ENCODE assay signal across 8 mouse cellular contexts in genomic region chr4:132532981-132533916, GRCm38 (mm10). TPM values are rescaled to one million over a fixed set of nuclear protein-coding genes. Genes with fewer than 3 reads are reported as not detected.
DNase-seq lines count a peak whose midpoint lies in the region; ATAC-seq and TF ChIP-seq lines count a peak whose summit lies in the region.

Gene Atpif1, minus strand, starts transcription at chr4:132533659.

- peak; percentile 85 to 87 for DNase-seq in B cell, adult 2 months
- DNase-seq in heart, embryonic 10.5 days (ENCODE audit: low spot score), result peak; percentile 97
- peak; percentile 91 for DNase-seq in liver, embryonic 11.5 days (ENCODE audit: low spot score)
- DNase-seq in natural killer cell, adult 2 months (ENCODE audit: low spot score in 2 of 2), result peak; percentile 79 to 85

- peak within 1 kb of the TSS; percentile 78 for H3K4me3 ChIP-seq in bone marrow macrophage, adult 2 months (ENCODE audit: insufficient read depth, low read length)
- H3K4me3 ChIP-seq in embryonic fibroblast, embryonic 13.5 days (ENCODE audit: insufficient read depth, low read length), result peak within 1 kb of the TSS; percentile 88
- H3K4me3 ChIP-seq in heart, embryonic 10.5 days, result peak within 1 kb of the TSS; percentile 88
- peak within 1 kb of the TSS; percentile 68 for H3K4me3 ChIP-seq in kidney, embryonic 15.5 days (replicated peaks)
- H3K4me3 ChIP-seq in liver, embryonic 11.5 days (ENCODE audit: low read depth, low read length), result peak within 1 kb of the TSS; percentile 92
- H3K4me3 ChIP-seq in stomach, embryonic 15.5 days (replicated peaks), result peak within 1 kb of the TSS; percentile 60

- H3K36me3 ChIP-seq in heart, embryonic 10.5 days, result peaks cover 29% of the 10 kb centered on the region
- peaks cover 43% of the 10 kb centered on the region for H3K36me3 ChIP-seq in kidney, embryonic 15.5 days
- H3K36me3 ChIP-seq in liver, embryonic 11.5 days (ENCODE audit: control insufficient read depth, insufficient read depth, low read length), result peaks cover 17% of the 10 kb centered on the region
- H3K36me3 ChIP-seq in stomach, embryonic 15.5 days, result peaks cover 11% of the 10 kb centered on the region; the same call in 1 of the 2 replicates

- WGBS in heart, embryonic 10.5 days, result under 1% methylated on average over 63 of the region's 63 CpGs
- under 1% methylated on average over 63 of the region's 63 CpGs for WGBS in kidney, embryonic 15.5 days
- WGBS in liver, embryonic 11.5 days, result under 1% methylated on average over 63 of the region's 63 CpGs
- WGBS in stomach, embryonic 15.5 days, result under 1% methylated on average over 63 of the region's 63 CpGs

- H3K27me3 ChIP-seq in heart, embryonic 10.5 days (ENCODE audit: insufficient read depth, poor library complexity, severe bottlenecking), result no peaks in the 10 kb centered on the region
- no peaks in the 10 kb centered on the region for H3K27me3 ChIP-seq in kidney, embryonic 15.5 days
- H3K27me3 ChIP-seq in liver, embryonic 11.5 days (replicated peaks; ENCODE audit: control insufficient read depth, insufficient read depth, low read length), result no peaks in the 10 kb centered on the region
- no peaks in the 10 kb centered on the region for H3K27me3 ChIP-seq in stomach, embryonic 15.5 days (replicated peaks)

- peak; percentile 86 for ATAC-seq in kidney, embryonic 15.5 days (replicated peaks; ENCODE audit: low FRiP score)
- peak; percentile 72 for ATAC-seq in liver, embryonic 11.5 days (replicated peaks; ENCODE audit: low FRiP score)
- peak; percentile 86 for ATAC-seq in stomach, embryonic 15.5 days (ENCODE audit: insufficient read depth, low FRiP score, low read depth)

- H3K9ac ChIP-seq in kidney, embryonic 15.5 days, result peak within 1 kb of the TSS; percentile 86
- H3K9ac ChIP-seq in liver, embryonic 11.5 days (ENCODE audit: low read depth, low read length), result peak within 1 kb of the TSS; percentile 99
- H3K9ac ChIP-seq in stomach, embryonic 15.5 days, result peak within 1 kb of the TSS; percentile 62

- 0 out of 2 replicates have a peak, but pooled peaks have one; percentile 7 for TF ChIP-seq CTCF in bone marrow macrophage, adult 2 months (IDR thresholded peaks at IDR 0.05; ENCODE audit: low read depth, low read length)
- TF ChIP-seq CTCF in embryonic fibroblast, embryonic 13.5 days (IDR thresholded peaks at IDR 0.05; ENCODE audit: borderline replicate concordance, insufficient read depth, low read length), result no peak

- peak within 1 kb of the TSS; percentile 83 for H3K27ac ChIP-seq in bone marrow macrophage, adult 2 months (ENCODE audit: insufficient read depth, low read depth, low read length)
- peak within 1 kb of the TSS; percentile 60 for H3K27ac ChIP-seq in embryonic fibroblast, embryonic 13.5 days (ENCODE audit: insufficient read depth, low read length)
- H3K27ac ChIP-seq in heart, embryonic 10.5 days, result peak within 1 kb of the TSS; percentile 95
- H3K27ac ChIP-seq in kidney, embryonic 15.5 days, result peak within 1 kb of the TSS; percentile 96
- H3K27ac ChIP-seq in liver, embryonic 11.5 days (ENCODE audit: low read depth, low read length), result peak within 1 kb of the TSS; percentile 99
- peak within 1 kb of the TSS; percentile 95 for H3K27ac ChIP-seq in stomach, embryonic 15.5 days

- peaks cover 43% of the 10 kb centered on the region for H3K4me1 ChIP-seq in bone marrow macrophage, adult 2 months (ENCODE audit: control insufficient read depth, insufficient read depth, low read length)
- H3K4me1 ChIP-seq in embryonic fibroblast, embryonic 13.5 days (ENCODE audit: control insufficient read depth, insufficient read depth, low read length), result no peaks in the 10 kb centered on the region; the same call in 1 of the 2 replicates
- H3K4me1 ChIP-seq in heart, embryonic 10.5 days, result peaks cover 23% of the 10 kb centered on the region; the same call in 1 of the 2 replicates
- peaks cover 45% of the 10 kb centered on the region for H3K4me1 ChIP-seq in kidney, embryonic 15.5 days
- peaks cover 56% of the 10 kb centered on the region for H3K4me1 ChIP-seq in liver, embryonic 11.5 days (replicated peaks; ENCODE audit: control insufficient read depth, insufficient read depth, low read length)
- peaks cover 12% of the 10 kb centered on the region for H3K4me1 ChIP-seq in stomach, embryonic 15.5 days

- no peaks in the 10 kb centered on the region for H3K9me3 ChIP-seq in heart, embryonic 10.5 days
- H3K9me3 ChIP-seq in kidney, embryonic 15.5 days (replicated peaks), result no peaks in the 10 kb centered on the region
- H3K9me3 ChIP-seq in liver, embryonic 11.5 days (ENCODE audit: control insufficient read depth, low read length), result no peaks in the 10 kb centered on the region
- H3K9me3 ChIP-seq in stomach, embryonic 15.5 days, result no peaks in the 10 kb centered on the region

- TF ChIP-seq POLR2A in bone marrow macrophage, adult 2 months (IDR thresholded peaks at IDR 0.05; ENCODE audit: borderline replicate concordance, low read depth, low read length), result peak; percentile 39; the same call in 1 of the 2 replicates
- peak; percentile 94 for TF ChIP-seq POLR2A in embryonic fibroblast, embryonic 13.5 days (IDR thresholded peaks at IDR 0.05; ENCODE audit: low read depth, low read length)

- H3K4me2 ChIP-seq in kidney, embryonic 15.5 days, result peak within 1 kb of the TSS; percentile 85
- peak within 1 kb of the TSS; percentile 93 for H3K4me2 ChIP-seq in liver, embryonic 11.5 days
- peak within 1 kb of the TSS; percentile 81 for H3K4me2 ChIP-seq in stomach, embryonic 15.5 days

RNA-seq across cellular contexts. Expression of gene Atpif1, which starts in this region (rescaled TPM):
- polyA plus RNA-seq in bone marrow macrophage, adult 2 months (2012; ENCODE audit: insufficient read depth, insufficient read length, missing spikeins), result 539 and 589 TPM in 2 replicates
- 352 and 397 TPM in 2 replicates for polyA plus RNA-seq in embryonic fibroblast, embryonic 13.5 days (2011; ENCODE audit: insufficient read length, low read depth, missing spikeins)
- polyA plus RNA-seq in heart, embryonic 10.5 days (2016; fragmentation: Nextera tagmentation; extraction: Ambion mirVana), result 980 and 1,090 TPM in 2 replicates
- 1,106 and 1,152 TPM in 2 replicates for polyA plus RNA-seq in kidney, embryonic 15.5 days (2015; fragmentation: Nextera tagmentation; extraction: Ambion mirVana)
- polyA plus RNA-seq in liver, embryonic 11.5 days (2014; fragmentation: Nextera tagmentation; extraction: Ambion mirVana), result 1,813 and 1,952 TPM in 2 replicates
- 1,135 and 1,340 TPM in 2 replicates for polyA plus RNA-seq in stomach, embryonic 15.5 days (2015; fragmentation: Nextera tagmentation; extraction: Ambion mirVana)

Comparison
In these comparisons a context has a peak if more than half of its experiments do, and no peak if none do; other contexts are left out.
1. Peak in every context shown above with its lines: DNase-seq, ATAC-seq, H3K4me3 ChIP-seq and H3K27ac ChIP-seq.